Mouse (Mus musculus) heart, adult 2 months (tissue): ENCODE measurements at regions not wholly inside any gene's neighbourhood (a gene's known extent, or its start where the extent isn't known, plus 50 kb on each side); places are given as distances from the start of the nearest gene placed in this dataset.
A peak's percentile ranks its signal among the peaks of the same experiment; 100 is the strongest.

Experiments used
- DNase-seq, 2 experiments: peaks; one replicate each; pipeline ENCODE4 v3.0.0; 2021
- H3K27ac ChIP-seq: fragments of 200-600 bp; 2 replicates; pipeline ENCODE4 v1.8.1; 2022
- H3K27me3 ChIP-seq: fragments of 200-500 bp; 2 replicates; pipeline ENCODE4 v1.6.1; 2012; ENCODE audit warnings: mild to moderate bottlenecking, low read length, inconsistent platforms, mixed read lengths; ENCODE audit not compliant: control insufficient read depth, insufficient read depth
- H3K36me3 ChIP-seq: fragments of 200-500 bp; 2 replicates; pipeline ENCODE4 v1.6.1; 2012; ENCODE audit warnings: low read length, inconsistent platforms; ENCODE audit not compliant: control insufficient read depth, insufficient read depth
- H3K4me1 ChIP-seq: fragments of 200-500 bp; 2 replicates; pipeline ENCODE4 v1.6.1; 2011; ENCODE audit warnings: low read length; ENCODE audit not compliant: control insufficient read depth, insufficient read depth
- H3K4me3 ChIP-seq: fragments of 200-600 bp; 2 replicates; pipeline ENCODE4 v1.8.1; 2022
- H3K79me2 ChIP-seq: fragments of 200-500 bp; replicated peaks from 2 replicates; pipeline ENCODE4 v1.6.1; 2012; ENCODE audit warnings: mild to moderate bottlenecking, inconsistent platforms, low read length, moderate library complexity, mixed read lengths; ENCODE audit not compliant: control insufficient read depth, insufficient read depth
- H3K9ac ChIP-seq: fragments of 200-500 bp; 2 replicates; pipeline ENCODE4 v1.6.1; 2012; ENCODE audit warnings: low read depth, mild to moderate bottlenecking, control low read depth, inconsistent platforms, low read length, mixed read lengths
- CTCF ChIP-seq: fragments of 200-600 bp; IDR thresholded peaks from 2 replicates; pipeline ENCODE4 v1.8.1; 2022; ENCODE audit warnings: antibody characterized with exemption, mild to moderate bottlenecking, moderate library complexity
- EP300 ChIP-seq: fragments of 200-500 bp; IDR thresholded peaks from 2 replicates; pipeline ENCODE4 v1.6.1; 2011; ENCODE audit warnings: low read depth, low read length, control low read depth; ENCODE audit not compliant: insufficient read depth
- POLR2A ChIP-seq: fragments of 200-500 bp; IDR thresholded peaks from 2 replicates; pipeline ENCODE4 v1.6.1; 2011; ENCODE audit warnings: mild to moderate bottlenecking, low read depth, low read length, control low read depth; ENCODE audit not compliant: insufficient read depth
- WGBS: fragments of 180-500 bp; shearing (Covaris S2); methylation state at CpG from one replicate; pipeline ENCODE4 v1.1.7; 2018; 5-methylcytosine and 5-hydroxymethylcytosine counted together
- intact Hi-C: fragments of 180-260 bp; cut with DNase I; formaldehyde crosslinking; loops from one replicate; pipeline ENCODE4 v1.15.1; 2025

DNA sequence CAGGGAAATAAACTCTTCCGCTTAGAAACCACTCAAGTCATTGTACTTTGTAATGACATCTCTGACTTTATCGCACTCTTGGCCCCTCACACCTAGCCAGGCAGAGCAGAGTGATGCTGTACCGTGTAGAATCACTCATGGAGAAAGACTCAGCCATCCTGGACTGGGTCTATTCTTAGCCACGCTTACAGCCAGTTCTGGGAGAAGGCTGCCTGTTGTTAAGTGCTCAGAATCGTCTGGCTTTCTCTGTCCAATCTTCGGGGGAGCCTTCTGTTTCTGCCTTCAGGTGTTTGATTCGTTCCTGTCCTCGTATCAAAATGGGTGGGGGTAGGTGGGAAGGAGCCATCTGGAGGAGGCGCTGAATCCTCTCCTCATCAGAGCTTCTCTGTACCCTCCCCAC lies 468.0 kb downstream of the Zfp536 start:
- Histone ChIP-seq H3K36me3 (no peaks in the 10 kb centered on the region), H3K4me1 (no peaks in the 10 kb centered on the region), H3K27me3 (no peaks in the 10 kb centered on the region), H3K9ac (no peak overlapping the region), H3K27ac (no peak overlapping the region), H3K79me2 (no peaks in the 10 kb centered on the region), H3K4me3 (no peak overlapping the region)
- 50% methylated on average over 9 of the region's 9 CpGs for WGBS
- TF ChIP-seq POLR2A (no peak), EP300 (no peak), CTCF (no peak)
- intact Hi-C loops, result no loop called here
- DNase-seq, result no peak

DNA sequence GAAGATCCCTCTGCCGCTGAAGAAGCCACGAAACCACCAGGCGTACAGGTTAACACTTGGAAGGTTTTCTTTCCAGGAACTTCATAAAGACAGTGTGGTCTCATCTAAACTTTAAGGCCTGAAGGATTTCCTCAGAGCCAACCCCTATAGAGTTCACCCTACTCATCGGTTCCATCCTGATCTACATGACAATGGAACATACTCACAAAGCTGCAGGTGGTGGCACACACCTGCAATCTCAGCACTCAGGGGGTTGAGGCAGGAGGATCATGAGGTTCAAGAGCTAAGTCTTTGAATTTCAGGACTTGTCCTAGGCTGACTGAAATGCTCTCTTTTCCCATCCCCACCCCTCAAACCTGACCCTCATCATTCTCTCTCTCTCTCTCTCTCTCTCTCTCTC lies 466.2 kb downstream of the Zfp536 start:
- H3K79me2 ChIP-seq, result no peaks in the 10 kb centered on the region
- H3K27me3 ChIP-seq, result no peaks in the 10 kb centered on the region
- H3K27ac ChIP-seq, result no peak overlapping the region
- H3K4me1 ChIP-seq, result no peaks in the 10 kb centered on the region
- intact Hi-C loops, result no loop called here
- no peak overlapping the region for H3K4me3 ChIP-seq
- H3K36me3 ChIP-seq, result no peaks in the 10 kb centered on the region
- no peak for DNase-seq
- 81% methylated on average over 4 of the region's 4 CpGs for WGBS
- H3K9ac ChIP-seq, result no peak overlapping the region
- no peak for TF ChIP-seq EP300
- no peak for TF ChIP-seq POLR2A
- no peak for TF ChIP-seq CTCF

DNA sequence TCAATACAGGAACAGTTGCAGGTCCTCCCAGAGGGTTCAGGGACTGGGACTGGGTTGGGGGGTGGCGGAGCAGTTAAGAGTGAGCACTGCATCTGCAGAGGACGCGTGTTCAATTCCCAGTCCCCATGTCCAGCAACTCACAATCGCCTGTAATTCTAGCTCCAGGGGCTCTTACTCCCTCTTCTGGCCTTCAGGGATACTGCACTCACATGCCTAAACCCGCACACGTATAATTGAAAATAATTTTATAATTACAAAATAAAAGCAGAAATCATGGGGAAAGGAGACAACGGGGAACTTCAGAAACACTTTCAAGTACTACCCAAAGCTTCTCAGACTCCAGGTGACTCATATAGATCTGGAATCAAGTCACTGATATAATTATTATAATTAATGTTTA lies 448.8 kb downstream of the Zfp536 start:
- H3K36me3 ChIP-seq, result no peaks in the 10 kb centered on the region
- no peaks in the 10 kb centered on the region for H3K79me2 ChIP-seq
- H3K4me1 ChIP-seq, result no peaks in the 10 kb centered on the region
- intact Hi-C loops, result no loop called here
- TF ChIP-seq POLR2A (no peak), CTCF (peak; percentile 15)
- no peaks in the 10 kb centered on the region for H3K27me3 ChIP-seq
- no peak for DNase-seq
- H3K9ac ChIP-seq, result no peak overlapping the region
- H3K27ac ChIP-seq, result no peak overlapping the region
- no peak overlapping the region for H3K4me3 ChIP-seq
- 96% methylated on average over 7 of the region's 7 CpGs for WGBS

DNA sequence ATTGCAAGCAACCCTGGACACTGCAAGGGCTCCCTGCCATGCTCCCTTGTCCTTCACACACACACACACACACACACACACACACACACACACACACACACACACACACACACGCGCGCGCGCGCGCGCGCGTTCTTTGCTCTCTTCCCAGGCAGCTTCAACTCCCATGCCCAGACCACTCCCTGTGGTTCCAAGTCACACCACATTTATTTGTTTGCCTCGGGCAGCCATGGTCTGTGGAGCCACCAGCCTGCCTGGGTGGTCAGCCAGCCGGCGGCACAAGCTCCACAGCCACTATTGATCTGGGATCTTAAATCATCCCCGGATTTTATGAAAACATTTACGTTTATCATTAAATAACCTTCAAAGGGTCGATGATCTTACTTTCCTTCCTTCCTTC lies 440.0 kb downstream of the Zfp536 start:
- H3K79me2 ChIP-seq, result no peaks in the 10 kb centered on the region
- WGBS, result 81% methylated on average over 16 of the region's 16 CpGs
- no peaks in the 10 kb centered on the region for H3K4me1 ChIP-seq
- intact Hi-C loops, result no loop called here
- no peaks in the 10 kb centered on the region for H3K36me3 ChIP-seq
- TF ChIP-seq POLR2A (no peak), EP300 (no peak)
- no peaks in the 10 kb centered on the region for H3K27me3 ChIP-seq
- H3K9ac ChIP-seq, result no peak overlapping the region
- H3K27ac ChIP-seq, result no peak overlapping the region
- no peak overlapping the region for H3K4me3 ChIP-seq
- no peak for DNase-seq

DNA sequence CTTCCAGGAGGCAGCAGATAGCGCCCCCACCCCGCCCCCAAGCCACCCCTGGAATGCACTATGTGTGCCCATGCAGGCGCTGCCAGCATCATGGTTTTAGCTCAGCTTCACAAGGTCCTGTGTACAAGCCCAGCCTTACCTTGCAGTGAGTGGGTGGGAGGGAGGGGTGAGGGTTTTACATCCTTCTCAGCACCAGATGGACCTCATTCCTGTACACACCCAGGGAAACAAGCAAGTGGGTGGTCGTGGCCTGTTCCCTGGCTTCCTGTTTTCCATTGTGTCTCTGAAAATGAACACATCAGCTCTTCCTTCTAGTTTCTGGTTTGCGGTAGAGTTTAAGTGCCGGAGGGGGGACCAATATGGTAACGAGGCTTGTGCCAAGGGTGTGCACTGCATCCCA lies 438.2 kb downstream of the Zfp536 start:
- Histone ChIP-seq H3K9ac (no peak overlapping the region), H3K4me1 (no peaks in the 10 kb centered on the region), H3K27ac (no peak overlapping the region), H3K27me3 (0 out of 2 replicates have a peak, but pooled peaks cover 1% of the 10 kb centered on the region), H3K4me3 (no peak overlapping the region), H3K36me3 (no peaks in the 10 kb centered on the region), H3K79me2 (no peaks in the 10 kb centered on the region)
- no peak for DNase-seq
- 53% methylated on average over 7 of the region's 7 CpGs for WGBS
- TF ChIP-seq POLR2A (no peak), CTCF (no peak), EP300 (no peak)
- intact Hi-C loops, result no loop called here

DNA sequence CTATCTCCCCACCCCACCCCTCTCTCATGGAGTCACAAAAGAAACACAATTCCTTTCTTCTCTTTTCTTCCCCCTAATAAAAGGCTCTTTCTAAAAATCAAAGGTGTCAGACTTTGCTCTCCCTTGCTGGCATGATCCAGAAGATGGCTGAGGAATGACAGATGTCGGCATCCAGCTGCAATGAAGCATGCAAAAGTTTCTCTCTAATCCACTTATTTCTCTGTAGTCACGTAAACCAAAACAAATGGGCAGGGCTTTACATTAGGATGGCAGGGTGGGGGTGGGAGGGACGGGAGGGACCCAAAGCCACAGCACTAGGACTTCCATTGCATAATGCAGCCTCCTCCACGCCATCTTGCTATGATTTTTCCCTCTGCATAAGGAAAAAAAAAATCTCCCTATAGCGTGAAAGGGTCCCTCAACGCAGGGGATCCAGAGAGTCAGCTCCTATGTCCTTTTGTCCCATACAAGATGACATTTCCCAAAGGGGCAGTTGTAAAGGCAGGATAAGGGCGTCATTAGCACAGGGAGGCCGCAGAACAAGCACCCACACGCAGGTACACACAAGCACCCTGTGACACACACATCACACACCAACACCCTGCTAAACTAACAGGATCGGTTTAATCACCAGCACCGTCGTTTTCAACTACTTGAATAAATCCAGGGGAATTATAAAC lies 437.1 kb downstream of the Zfp536 start:
- Histone ChIP-seq H3K9ac (no peak overlapping the region), H3K36me3 (no peaks in the 10 kb centered on the region), H3K27me3 (0 out of 2 replicates have a peak, but pooled peaks cover 1% of the 10 kb centered on the region), H3K27ac (no peak overlapping the region), H3K79me2 (no peaks in the 10 kb centered on the region), H3K4me1 (no peaks in the 10 kb centered on the region), H3K4me3 (no peak overlapping the region; the same call in 1 of the 2 replicates)
- 38% methylated on average over 12 of the region's 12 CpGs for WGBS
- TF ChIP-seq EP300, result no peak
- no peak for DNase-seq
- intact Hi-C loops, result no loop called here
